Mouse (Mus musculus): Measurements from ENCODE around the gene Fndc9.

- no peak for TF ChIP-seq CTCF (IDR thresholded peaks at IDR 0.05; ENCODE audit: low read depth, low read length)
- TF ChIP-seq POLR2A (IDR thresholded peaks at IDR 0.05; ENCODE audit: insufficient read depth, low read length): no peak
Measured at GRCm38 (mm10) chr11:46232803-46233202, 2.5 kb upstream of the Fndc9 start.

Measured in ES-Bruce4 (cell line).